Mouse (Mus musculus) liver, embryonic 14.5 days (tissue): ENCODE results near the gene Ino80. TPM values are rescaled to one million over a fixed set of nuclear protein-coding genes. Genes with fewer than 3 reads are reported as not detected.

ENCODE experiments used
- ATAC-seq: fragments of 200-750 bp; cut with Nextera tagmentation; 2 replicates; pipeline ENCODE4 v1.8.0; 2017; ENCODE audit warnings: moderate number of reproducible peaks, mild to moderate bottlenecking, moderate library complexity; ENCODE audit not compliant: insufficient read depth
- DNase-seq, 3 experiments: peaks; one replicate each; pipeline ENCODE4 v3.0.0-alpha.2; 2012 to 2013; ENCODE audit warnings: low read depth in 3 of 3, low spot score in 3 of 3
- H3K27ac ChIP-seq: fragments of 300-500 bp; sonication (generic); 2 replicates; pipeline ENCODE4 v1.5.1; 2014; ENCODE audit warnings: moderate library complexity, mild to moderate bottlenecking, control low read depth, inconsistent platforms
- H3K27me3 ChIP-seq: fragments of 300-500 bp; sonication (generic); 2 replicates; pipeline ENCODE4 v1.6.1; 2014; ENCODE audit warnings: mild to moderate bottlenecking, low read length, moderate library complexity; ENCODE audit not compliant: control insufficient read depth, insufficient read depth
- H3K36me3 ChIP-seq: fragments of 300-500 bp; sonication (generic); replicated peaks from 2 replicates; pipeline ENCODE4 v1.6.1; 2014; ENCODE audit warnings: low read depth; ENCODE audit not compliant: control insufficient read depth, insufficient read depth
- H3K4me1 ChIP-seq, 2 experiments: fragments of 200-500 bp in 1 of 2; fragments of 300-500 bp in 1 of 2; sonication (generic) in 1 of 2; replicated peaks; 2 replicates each; pipeline ENCODE4 v1.6.1; 2012 to 2014; ENCODE audit warnings: antibody characterized with exemption in 1 of 2, inconsistent platforms in 1 of 2, low read length in 1 of 2; ENCODE audit not compliant: control insufficient read depth in 2 of 2, insufficient read depth in 2 of 2
- H3K4me2 ChIP-seq: fragments of 300-500 bp; sonication (generic); 2 replicates; pipeline ENCODE4 v1.6.1; 2014; ENCODE audit warnings: low read depth, mild to moderate bottlenecking, control low read depth, moderate library complexity
- H3K4me3 ChIP-seq, 2 experiments: fragments of 200-500 bp in 1 of 2; fragments of 300-500 bp in 1 of 2; sonication (generic) in 1 of 2; 2 replicates each; pipeline ENCODE4 v1.5.1; 2012 to 2014; ENCODE audit warnings: low read depth in 2 of 2, low read length in 2 of 2, mild to moderate bottlenecking in 2 of 2, control low read depth in 1 of 2, inconsistent platforms in 1 of 2, moderate library complexity in 1 of 2; ENCODE audit not compliant: insufficient read depth in 1 of 2
- H3K9ac ChIP-seq: fragments of 300-500 bp; sonication (generic); replicated peaks from 2 replicates; pipeline ENCODE4 v1.6.1; 2014; ENCODE audit warnings: mild to moderate bottlenecking, control low read depth, moderate library complexity
- H3K9me3 ChIP-seq: fragments of 300-500 bp; sonication (generic); 2 replicates; pipeline ENCODE4 v1.6.1; 2016; ENCODE audit warnings: low read length, mixed read lengths; ENCODE audit not compliant: control insufficient read depth
- CTCF ChIP-seq: IDR thresholded peaks from 2 replicates; pipeline ENCODE4 v1.5.1; 2016; ENCODE audit warnings: antibody characterized with exemption, low read depth, control low read depth
- EP300 ChIP-seq: IDR thresholded peaks from 2 replicates; pipeline ENCODE4 v1.6.1; 2016; ENCODE audit warnings: antibody characterized with exemption, low read depth
- WGBS: fragments of 180-500 bp; shearing (Covaris S2); extraction: QIAGEN DNeasy Blood & Tissue Kit; methylation state at CpG from one replicate; pipeline ENCODE4 v1.1.7; 2014; ENCODE audit not compliant: insufficient replicate concordance; 5-methylcytosine and 5-hydroxymethylcytosine counted together
- polyA plus RNA-seq, 2 experiments: library from polyadenylated mRNA; depleted of rRNA in 1 of 2; stranded (reverse) in 1 of 2; unstranded in 1 of 2; fragments of >200 nt; fragmentation: Nextera tagmentation in 1 of 2; extraction: Ambion mirVana in 1 of 2; gene quantifications; 2 replicates each; pipeline versions ENCODE4 v1.2.1 to v1.2.3; 2012 to 2014

Ino80 gene
- polyA plus RNA-seq, 2 experiments: 1.8 to 4.4 TPM

GRCm38 (mm10) chr2:119359721-119360291, 117.7 kb downstream of the Ino80 start:
- peaks cover 0 to 4% of the 10 kb centered on the region in 2 experiments; a peak in 2 of 4 replicates for H3K4me1 ChIP-seq
- DNase-seq (no peak), ATAC-seq (no peak)
- no peaks in the 10 kb centered on the region for H3K9me3 ChIP-seq
- H3K27ac ChIP-seq: no peak overlapping the region
- H3K4me2 ChIP-seq: no peak overlapping the region
- no peak overlapping the region for H3K4me3 ChIP-seq
- no peak overlapping the region for H3K9ac ChIP-seq
- H3K36me3 ChIP-seq: no peaks in the 10 kb centered on the region
- TF ChIP-seq EP300 (no peak), CTCF (no peak)
- WGBS: 22% methylated on average over 2 of the region's 2 CpGs
- no peaks in the 10 kb centered on the region for H3K27me3 ChIP-seq

- H3K36me3 ChIP-seq: no peaks in the 10 kb centered on the region
- peaks cover 0 to 4% of the 10 kb centered on the region in 2 experiments; a peak in 2 of 4 replicates for H3K4me1 ChIP-seq
- TF ChIP-seq EP300 (no peak), CTCF (no peak)
- DNase-seq (no peak), ATAC-seq (no peak)
- no peak overlapping the region for H3K4me3 ChIP-seq
- H3K9ac ChIP-seq: no peak overlapping the region
- no peak overlapping the region for H3K27ac ChIP-seq
- no peaks in the 10 kb centered on the region for H3K9me3 ChIP-seq
- 46% methylated on average over 6 of the region's 6 CpGs for WGBS
- H3K27me3 ChIP-seq: no peaks in the 10 kb centered on the region
- no peak overlapping the region for H3K4me2 ChIP-seq
Measured at GRCm38 (mm10) chr2:119358249-119358648, 119.2 kb downstream of the Ino80 start.

GRCm38 (mm10) chr2:119356805-119357204, 120.7 kb downstream of the Ino80 start:
- no peaks in the 10 kb centered on the region for H3K9me3 ChIP-seq
- WGBS: 48% methylated on average over 5 of the region's 5 CpGs
- H3K27ac ChIP-seq: no peak overlapping the region
- ATAC-seq (no peak), DNase-seq (no peak)
- no peaks in the 10 kb centered on the region for H3K27me3 ChIP-seq
- no peaks in the 10 kb centered on the region for H3K36me3 ChIP-seq
- no peak overlapping the region for H3K4me2 ChIP-seq
- H3K4me1 ChIP-seq: peaks cover 0 to 4% of the 10 kb centered on the region in 2 experiments; a peak in 2 of 4 replicates
- H3K4me3 ChIP-seq: no peak overlapping the region
- H3K9ac ChIP-seq: no peak overlapping the region
- TF ChIP-seq EP300 (no peak), CTCF (no peak)

- TF ChIP-seq CTCF: no peak
- no peak for TF ChIP-seq EP300
- no peaks in the 10 kb centered on the region for H3K9me3 ChIP-seq
- peaks cover 0 to 4% of the 10 kb centered on the region in 2 experiments; a peak in 2 of 4 replicates for H3K4me1 ChIP-seq
- no peak overlapping the region for H3K4me3 ChIP-seq
- peaks cover 3% of the 10 kb centered on the region for H3K27me3 ChIP-seq
- H3K4me2 ChIP-seq: no peak overlapping the region
- DNase-seq (no peak), ATAC-seq (no peak)
- H3K36me3 ChIP-seq: no peaks in the 10 kb centered on the region
- H3K9ac ChIP-seq: no peak overlapping the region
- no peak overlapping the region for H3K27ac ChIP-seq
Measured at GRCm38 (mm10) chr2:119356310-119356709, 121.2 kb downstream of the Ino80 start.

GRCm38 (mm10) chr2:119355651-119356050, 121.8 kb downstream of the Ino80 start:
- Histone ChIP-seq H3K9me3 (no peaks in the 10 kb centered on the region), H3K4me3 (no peak overlapping the region), H3K27ac (no peak overlapping the region), H3K27me3 (peaks cover 10% of the 10 kb centered on the region), H3K36me3 (no peaks in the 10 kb centered on the region), H3K4me2 (no peak overlapping the region), H3K4me1 (peaks cover 0 to 4% of the 10 kb centered on the region in 2 experiments; a peak in 3 of 4 replicates), H3K9ac (no peak overlapping the region)
- DNase-seq (no peak), ATAC-seq (no peak)
- no peak; the same call in 1 of the 2 replicates for TF ChIP-seq CTCF
- no peak for TF ChIP-seq EP300
- 52% methylated on average over 7 of the region's 7 CpGs for WGBS
